Mouse (Mus musculus) heart, postnatal 36 days (tissue): Measurements from ENCODE around the gene Gfra4. TPM values are rescaled to one million over a fixed set of nuclear protein-coding genes. Genes with fewer than 3 reads are reported as not detected.

Experiments
- microRNA-seq, 2 experiments: library from miRNA; unstranded; fragments of <30 nt; microRNA quantifications; one replicate each; pipeline ENCODE4 v1.2.0; 2021; ENCODE audit warnings: borderline number of aligned reads in 2 of 2
- total RNA-seq, 2 experiments: library from RNA; stranded (reverse); gene quantifications; 2 replicates each; pipeline ENCODE4 v1.2.3; 2021

The Gfra4 gene
- total RNA-seq, 2 experiments from 2014 or later: 6.9 to 10.4 TPM

Small RNA genes within 50 kb of the gene (microRNA-seq; reads per million reads assigned to microRNA genes)
- 0 reads per million in 2 experiments for gene Mir6973b

Other genes with a start within 250 kb of the Gfra4 start
- gene 4930402H24Rik, start 136.7 kb downstream of the Gfra4 start, total RNA-seq: 10 to 100 TPM; 53.8 to 60.9 TPM
- 10 to 100 TPM; 23.9 to 27.0 TPM for gene Atrn, start 136.6 kb downstream of the Gfra4 start, total RNA-seq
- 1 to 10 TPM; 1.7 to 2.2 TPM for gene Adam33, start 20.7 kb upstream of the Gfra4 start, total RNA-seq
- gene Siglec1, start 43.7 kb upstream of the Gfra4 start, total RNA-seq: 1 to 10 TPM; 1.9 to 4.6 TPM
- 10 to 100 TPM; 32.1 to 44.1 TPM for gene Hspa12b, start 84.2 kb upstream of the Gfra4 start, total RNA-seq
- not detected for gene Gm11037, start 90.4 kb upstream of the Gfra4 start, total RNA-seq
- gene 1700037H04Rik, start 117.0 kb upstream of the Gfra4 start, total RNA-seq: 10 to 100 TPM in 1 of 2 experiments, 1 to 10 TPM in 1; 9.7 to 12.8 TPM
- gene Cenpb, start 137.0 kb upstream of the Gfra4 start, total RNA-seq: 10 to 100 TPM; 85.1 to 86.2 TPM
- gene Cdc25b, start 143.9 kb upstream of the Gfra4 start, total RNA-seq: 1 to 10 TPM; 6.1 to 7.0 TPM
- 1 to 10 TPM; 5.7 to 6.2 TPM for gene Spef1, start 144.2 kb upstream of the Gfra4 start, total RNA-seq
- 10 to 100 TPM; 31.5 to 36.5 TPM for gene Ap5s1, start 164.0 kb upstream of the Gfra4 start, total RNA-seq
- gene Mavs, start 191.0 kb upstream of the Gfra4 start, total RNA-seq: 10 to 100 TPM; 63.9 to 69.7 TPM
- 10 to 100 TPM; 20.9 to 25.7 TPM for gene Pank2, start 219.4 kb upstream of the Gfra4 start, total RNA-seq